Mouse (Mus musculus) cerebellum, adult 8-10 months (tissue): ENCODE results near the gene Cbfa2t2.

Experiments
- DNase-seq: peaks from one replicate; pipeline ENCODE4 v3.0.0; 2022

Cbfa2t2 gene

GRCm38 (mm10) chr2:154570666-154571065 lies 134.4 kb downstream of the Cbfa2t2 start:
- no peak for DNase-seq

GRCm38 (mm10) chr2:154571266-154571665 lies 135.0 kb downstream of the Cbfa2t2 start:
- no peak for DNase-seq

- no peak for DNase-seq
Observed at GRCm38 (mm10) chr2:154571976-154572375, 135.7 kb downstream of the Cbfa2t2 start.

- no peak for DNase-seq
Observed at GRCm38 (mm10) chr2:154572996-154573395, 136.7 kb downstream of the Cbfa2t2 start.

- no peak for DNase-seq
Observed at GRCm38 (mm10) chr2:154574271-154574670, 138.0 kb downstream of the Cbfa2t2 start.

DNA sequence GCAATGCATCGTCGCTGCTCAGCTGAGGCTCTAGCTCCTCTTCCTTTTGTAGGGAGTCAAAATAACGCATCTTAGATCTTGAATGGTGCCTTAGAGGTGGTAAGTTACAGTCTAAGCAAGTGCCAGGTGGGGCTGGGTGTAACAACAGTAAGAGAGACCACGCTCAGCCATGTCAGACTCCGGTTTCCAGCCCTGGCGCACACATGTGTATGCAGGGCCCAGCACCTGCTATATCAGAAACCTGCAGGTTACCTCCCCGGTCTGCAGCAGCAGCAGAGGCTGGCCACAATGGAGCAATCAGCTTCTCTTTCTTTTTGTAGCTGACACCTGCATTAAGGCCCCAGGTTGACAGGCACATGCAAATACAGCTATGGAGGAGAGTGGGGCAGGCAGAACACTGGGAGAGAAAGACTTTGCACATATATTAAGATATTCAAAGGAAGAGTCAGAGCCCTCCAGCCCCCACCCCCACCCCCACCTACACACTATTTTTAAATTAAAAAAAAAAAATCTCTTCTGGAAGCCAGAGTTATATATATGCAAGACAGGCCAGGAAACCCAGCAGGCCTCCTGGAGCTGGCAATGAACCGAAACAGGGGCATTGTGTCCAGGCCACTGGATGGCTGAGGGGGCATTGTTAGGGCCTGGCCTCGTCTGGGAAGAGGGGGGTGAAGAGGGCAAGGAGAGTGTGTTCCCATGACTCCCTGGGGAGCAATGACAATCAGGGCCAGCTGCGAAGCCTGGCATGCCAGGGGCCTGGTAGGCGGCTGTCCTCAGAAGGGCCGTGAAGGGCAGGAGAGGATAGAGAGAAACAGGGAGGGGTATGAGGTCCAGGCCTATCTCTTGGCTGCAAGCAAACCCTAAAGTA lies 140.8 kb downstream of the Cbfa2t2 start:
- DNase-seq, result no peak

- DNase-seq, result no peak
Observed at GRCm38 (mm10) chr2:154577744-154578067, 141.4 kb downstream of the Cbfa2t2 start.

- no peak for DNase-seq
Observed at GRCm38 (mm10) chr2:154580586-154580985, 144.3 kb downstream of the Cbfa2t2 start.

- DNase-seq, result no peak
Observed at GRCm38 (mm10) chr2:154581421-154581820, 145.1 kb downstream of the Cbfa2t2 start.

- DNase-seq, result peak; percentile 77
Observed at GRCm38 (mm10) chr2:154583906-154584872, 147.9 kb downstream of the Cbfa2t2 start.

DNA sequence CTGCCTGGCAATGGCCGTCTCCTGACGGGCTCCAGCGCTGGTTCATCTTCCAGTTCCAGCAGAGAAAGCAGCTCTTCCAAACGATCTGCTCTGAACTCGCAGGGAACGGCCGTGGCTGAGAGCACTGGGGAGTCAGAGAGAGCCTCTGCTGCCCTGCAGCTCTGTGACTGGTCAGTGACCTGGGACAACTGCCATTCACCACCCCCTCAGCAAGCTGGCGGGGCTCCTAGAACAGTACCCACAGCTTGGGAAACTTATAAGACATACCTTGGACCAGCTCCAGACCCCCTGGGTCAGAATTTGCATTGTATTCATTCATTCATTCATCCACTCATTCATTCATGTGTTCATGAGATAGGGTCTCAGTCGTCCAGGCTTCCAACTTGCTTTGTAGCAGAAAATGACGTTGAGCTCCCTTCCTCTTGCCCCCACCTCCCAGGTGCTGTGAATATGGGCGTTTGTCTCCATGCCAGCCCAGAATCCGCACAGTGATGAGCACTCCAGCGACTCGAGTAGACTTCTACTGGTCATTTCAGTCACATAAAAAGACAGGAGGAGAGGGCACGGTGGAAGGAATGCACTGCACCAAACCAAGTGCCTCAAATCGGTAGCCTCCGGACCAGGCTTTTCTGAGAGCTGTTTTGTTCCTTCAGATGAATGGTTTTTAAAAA lies 148.8 kb downstream of the Cbfa2t2 start:
- peak; percentile 38 for DNase-seq

GRCm38 (mm10) chr2:154586405-154586804 lies 150.1 kb downstream of the Cbfa2t2 start:
- DNase-seq, result no peak
